Mouse (Mus musculus) lung, postnatal 10 days (tissue): ENCODE data around the gene Plxnd1.

ENCODE experiments used
- DNase-seq: peaks from one replicate; pipeline ENCODE4 v3.0.0; 2021

The Plxnd1 gene

GRCm38 (mm10) chr6:115998758-115999157, 4.0 kb upstream of the Plxnd1 start:
- DNase-seq: no peak

GRCm38 (mm10) chr6:115997726-115998311, 3.0 kb upstream of the Plxnd1 start:
- DNase-seq: no peak

- DNase-seq: peak; percentile 91
Measured at GRCm38 (mm10) chr6:115996171-115996851, 1.5 kb upstream of the Plxnd1 start.

- DNase-seq: peak; percentile 42
Measured at GRCm38 (mm10) chr6:115995531-115995941, 731 bp upstream of the Plxnd1 start.

- DNase-seq: peak; percentile 70
Measured at GRCm38 (mm10) chr6:115994146-115994876, 494 bp downstream of the Plxnd1 start.

GRCm38 (mm10) chr6:115993463-115994145, 1.2 kb downstream of the Plxnd1 start:
- DNase-seq: peak; percentile 64

- no peak for DNase-seq
Measured at GRCm38 (mm10) chr6:115992981-115993380, 1.8 kb downstream of the Plxnd1 start.

GRCm38 (mm10) chr6:115991881-115992620, 2.8 kb downstream of the Plxnd1 start:
- DNase-seq: peak; percentile 71

- peak; percentile 84 for DNase-seq
Measured at GRCm38 (mm10) chr6:115991108-115991880, 3.5 kb downstream of the Plxnd1 start.

GRCm38 (mm10) chr6:115990479-115990878, 4.3 kb downstream of the Plxnd1 start:
- DNase-seq: no peak

- no peak for DNase-seq
Measured at GRCm38 (mm10) chr6:115990056-115990455, 4.7 kb downstream of the Plxnd1 start.

GRCm38 (mm10) chr6:115989607-115990006, 5.2 kb downstream of the Plxnd1 start:
- no peak for DNase-seq

GRCm38 (mm10) chr6:115989032-115989431, 5.8 kb downstream of the Plxnd1 start:
- no peak for DNase-seq

- no peak for DNase-seq
Measured at GRCm38 (mm10) chr6:115987096-115987747, 7.6 kb downstream of the Plxnd1 start.

GRCm38 (mm10) chr6:115986472-115987095, 8.2 kb downstream of the Plxnd1 start:
- DNase-seq: peak; percentile 62

GRCm38 (mm10) chr6:115985622-115986021, 9.2 kb downstream of the Plxnd1 start:
- DNase-seq: no peak

GRCm38 (mm10) chr6:115984580-115984979, 10.2 kb downstream of the Plxnd1 start:
- no peak for DNase-seq

- DNase-seq: peak; percentile 75
Measured at GRCm38 (mm10) chr6:115983306-115984038, 11.3 kb downstream of the Plxnd1 start.

GRCm38 (mm10) chr6:115982889-115983288, 11.9 kb downstream of the Plxnd1 start:
- no peak for DNase-seq

- no peak for DNase-seq
Measured at GRCm38 (mm10) chr6:115978596-115978995, 16.2 kb downstream of the Plxnd1 start.
